Mouse (Mus musculus) thymus, adult 2 months (tissue): Measurements from ENCODE around the gene Cfd. TPM values are rescaled to one million over a fixed set of nuclear protein-coding genes. Genes with fewer than 3 reads are reported as not detected.

ENCODE experiments used
- DNase-seq: peaks from one replicate; pipeline ENCODE4 v3.0.0; 2021
- H3K27ac ChIP-seq: fragments of 200-500 bp; 2 replicates; pipeline ENCODE4 v1.5.1; 2012; ENCODE audit warnings: low read length, control low read depth; ENCODE audit not compliant: control insufficient read depth, insufficient read depth
- H3K27me3 ChIP-seq: fragments of 200-500 bp; 2 replicates; pipeline ENCODE4 v1.6.1; 2012; ENCODE audit warnings: mild to moderate bottlenecking, low read length, moderate library complexity, mixed read lengths; ENCODE audit not compliant: control insufficient read depth, insufficient read depth
- H3K36me3 ChIP-seq: fragments of 200-500 bp; 2 replicates; pipeline ENCODE4 v1.6.1; 2012; ENCODE audit warnings: mild to moderate bottlenecking, low read length, moderate library complexity; ENCODE audit not compliant: control insufficient read depth, insufficient read depth
- H3K4me1 ChIP-seq: fragments of 200-500 bp; replicated peaks from 2 replicates; pipeline ENCODE4 v1.6.1; 2012; ENCODE audit warnings: low read length; ENCODE audit not compliant: control insufficient read depth, insufficient read depth
- H3K4me3 ChIP-seq: fragments of 200-500 bp; 2 replicates; pipeline ENCODE4 v1.5.1; 2012; ENCODE audit warnings: mild to moderate bottlenecking, low read length, control low read depth, moderate library complexity; ENCODE audit not compliant: control insufficient read depth, insufficient read depth
- CTCF ChIP-seq: fragments of 200-500 bp; IDR thresholded peaks from 2 replicates; pipeline ENCODE4 v1.5.1; 2012; ENCODE audit warnings: mild to moderate bottlenecking, control low read depth, low read length, moderate library complexity, borderline replicate concordance; ENCODE audit not compliant: control insufficient read depth, poor library complexity, insufficient read depth; ENCODE audit errors: extremely low read depth
- POLR2A ChIP-seq: fragments of 200-500 bp; IDR thresholded peaks from 2 replicates; pipeline ENCODE4 v1.6.1; 2012; ENCODE audit warnings: mild to moderate bottlenecking, low read length, control low read depth, moderate library complexity; ENCODE audit not compliant: control insufficient read depth, poor library complexity, insufficient read depth; ENCODE audit errors: extremely low read depth
- WGBS: fragments of 180-500 bp; shearing (Covaris S2); methylation state at CpG from one replicate; pipeline ENCODE4 v1.1.7; 2018; 5-methylcytosine and 5-hydroxymethylcytosine counted together
- polyA plus RNA-seq: library from polyadenylated mRNA; depleted of rRNA; stranded (reverse); fragments of >200 nt; gene quantifications from 2 replicates; pipeline ENCODE4 v1.2.3, GENCODE M21; 2012

Gene Cfd
- polyA plus RNA-seq, 1 experiment: 1,248 TPM

- Histone ChIP-seq H3K27ac (no peak overlapping the region), H3K36me3 (peaks cover 67% of the 10 kb centered on the region), H3K4me1 (peaks cover 31% of the 10 kb centered on the region), H3K27me3 (no peaks in the 10 kb centered on the region), H3K4me3 (no peak overlapping the region)
- DNase-seq: no peak
- TF ChIP-seq POLR2A: no peak
- no peak for TF ChIP-seq CTCF
- WGBS: 97% methylated on average over 26 of the region's 26 CpGs
These were observed 30.4 kb upstream of the Cfd start for GRCm38 (mm10) chr10:79860079-79860911.

GRCm38 (mm10) chr10:79861230-79862048 is 29.2 kb upstream of the Cfd start:
- Histone ChIP-seq H3K27ac (no peak overlapping the region), H3K27me3 (no peaks in the 10 kb centered on the region), H3K36me3 (peaks cover 66% of the 10 kb centered on the region), H3K4me1 (peaks cover 22% of the 10 kb centered on the region), H3K4me3 (no peak overlapping the region)
- TF ChIP-seq CTCF (no peak), POLR2A (no peak)
- 94% methylated on average over 25 of the region's 25 CpGs for WGBS
- no peak for DNase-seq

GRCm38 (mm10) chr10:79862049-79862788 is 28.4 kb upstream of the Cfd start:
- 93% methylated on average over 23 of the region's 23 CpGs for WGBS

GRCm38 (mm10) chr10:79862925-79863324 is 27.7 kb upstream of the Cfd start:
- TF ChIP-seq CTCF (no peak), POLR2A (no peak)
- H3K4me3 ChIP-seq: no peak overlapping the region
- no peak overlapping the region for H3K27ac ChIP-seq
- no peaks in the 10 kb centered on the region for H3K27me3 ChIP-seq
- DNase-seq: no peak
- H3K36me3 ChIP-seq: peaks cover 57% of the 10 kb centered on the region
- WGBS: 86% methylated on average over 10 of the region's 10 CpGs
- peaks cover 7% of the 10 kb centered on the region for H3K4me1 ChIP-seq

More at GRCm38 (mm10) chr10:79862049-79862788, 28.4 kb upstream of the Cfd start:
- no peak for DNase-seq
- TF ChIP-seq CTCF: no peak
- no peak for TF ChIP-seq POLR2A
- no peak overlapping the region for H3K27ac ChIP-seq
- H3K36me3 ChIP-seq: peaks cover 59% of the 10 kb centered on the region
- peaks cover 15% of the 10 kb centered on the region for H3K4me1 ChIP-seq
- H3K27me3 ChIP-seq: no peaks in the 10 kb centered on the region
- H3K4me3 ChIP-seq: no peak overlapping the region

- H3K4me3 ChIP-seq: no peak overlapping the region
- DNase-seq: no peak
- peaks cover 46% of the 10 kb centered on the region for H3K36me3 ChIP-seq
- no peak for TF ChIP-seq POLR2A
- no peak for TF ChIP-seq CTCF
- H3K27ac ChIP-seq: no peak overlapping the region
- H3K4me1 ChIP-seq: no peaks in the 10 kb centered on the region
- no peaks in the 10 kb centered on the region for H3K27me3 ChIP-seq
- WGBS: 79% methylated on average over 10 of the region's 10 CpGs
These were observed 26.1 kb upstream of the Cfd start for GRCm38 (mm10) chr10:79864351-79865188.
